Mouse (Mus musculus) Patski (cell line): Measurements from ENCODE around the gene Gng4. TPM values are rescaled to one million over a fixed set of nuclear protein-coding genes. Genes with fewer than 3 reads are reported as not detected.
A peak's percentile ranks its signal among the peaks of the same experiment; 100 is the strongest.

ENCODE experiments used
- ATAC-seq: fragments of 100-300 bp; one replicate; pipeline ENCODE4 v1.8.0; 2021
- CTCF ChIA-PET: fragments of 350-600 bp; sonication (Branson Sonifier 250); formaldehyde crosslinking; loops from one replicate; lab custom pipeline; 2022; ENCODE audit warnings: inconsistent platforms; lab: Charles Lee
- POLR2A ChIA-PET: fragments of 350-600 bp; sonication (Branson Sonifier 250); formaldehyde crosslinking; loops from one replicate; lab custom pipeline; 2022; ENCODE audit warnings: antibody characterized with exemption, inconsistent platforms; lab: Charles Lee
- DNase-seq: peaks from one replicate; pipeline ENCODE4 v3.0.0-alpha.2; 2011; ENCODE audit warnings: low read depth, low spot score
- H3K27me3 ChIP-seq: fragments of 371-371 bp; one replicate; pipeline ENCODE4 v1.5.1; 2021
- CTCF ChIP-seq: fragments of 100-300 bp; IDR thresholded peaks from one replicate; pipeline ENCODE4 v1.5.1; 2021
- in situ Hi-C: fragments of 300-500 bp; cut with MboI; formaldehyde crosslinking; loops from 3 replicates; pipeline ENCODE4 v1.11.1; 2018; ENCODE audit warnings: low pct_unique_long_range_greater_than_20kb, mixed read lengths
- polyA plus RNA-seq: library from polyadenylated mRNA; unstranded; gene quantifications from one replicate; pipeline ENCODE4 v1.2.3, GENCODE M21; 2021

Gng4 gene
- polyA plus RNA-seq, 1 experiment from 2014 or later: not detected

- in situ Hi-C loops: no loop called here
- ChIA-PET CTCF (no interaction called here), POLR2A (no interaction called here)
- ATAC-seq: no peak
- DNase-seq: no peak
- H3K27me3 ChIP-seq: no peaks in the 10 kb centered on the region
- no peak for TF ChIP-seq CTCF
Measured at GRCm38 (mm10) chr13:13810885-13811284, 27.0 kb downstream of the Gng4 start.

GRCm38 (mm10) chr13:13818696-13819095 lies 34.8 kb downstream of the Gng4 start:
- H3K27me3 ChIP-seq: no peaks in the 10 kb centered on the region
- POLR2A ChIA-PET: no interaction called here
- CTCF ChIA-PET: no interaction called here
- DNase-seq (no peak), ATAC-seq (no peak)
- TF ChIP-seq CTCF: no peak
- in situ Hi-C loops: no loop called here

GRCm38 (mm10) chr13:13820234-13821123 lies 36.6 kb downstream of the Gng4 start:
- no peaks in the 10 kb centered on the region for H3K27me3 ChIP-seq
- no peak for ATAC-seq
- POLR2A ChIA-PET: no interaction called here
- in situ Hi-C loops: no loop called here
- CTCF ChIA-PET: no interaction called here
- DNase-seq: no peak
- no peak for TF ChIP-seq CTCF

GRCm38 (mm10) chr13:13824946-13825345 lies 41.1 kb downstream of the Gng4 start:
- TF ChIP-seq CTCF: no peak
- POLR2A ChIA-PET: no interaction called here
- CTCF ChIA-PET: no interaction called here

GRCm38 (mm10) chr13:13826533-13826932 lies 42.7 kb downstream of the Gng4 start:
- DNase-seq: no peak
- no peaks in the 10 kb centered on the region for H3K27me3 ChIP-seq
- in situ Hi-C loops: no loop called here

More at GRCm38 (mm10) chr13:13824946-13825345, 41.1 kb downstream of the Gng4 start:
- no peak for ATAC-seq
- no peaks in the 10 kb centered on the region for H3K27me3 ChIP-seq
- DNase-seq: no peak
- in situ Hi-C loops: no loop called here

GRCm38 (mm10) chr13:13828125-13828524 lies 44.3 kb downstream of the Gng4 start:
- H3K27me3 ChIP-seq: no peaks in the 10 kb centered on the region
- no peak for DNase-seq
- no peak for TF ChIP-seq CTCF
- CTCF ChIA-PET: no interaction called here
- in situ Hi-C loops: no loop called here
- POLR2A ChIA-PET: interaction anchor here (0.6 kb wide), 1 partner anchor 7 kb away, joined by 3 read pairs; no protein-coding TSS in a partner anchor
- no peak for ATAC-seq

More at GRCm38 (mm10) chr13:13826533-13826932, 42.7 kb downstream of the Gng4 start:
- POLR2A ChIA-PET: no interaction called here
- ATAC-seq: no peak
- TF ChIP-seq CTCF: no peak
- CTCF ChIA-PET: no interaction called here

GRCm38 (mm10) chr13:13830469-13831074 lies 46.7 kb downstream of the Gng4 start:
- no peaks in the 10 kb centered on the region for H3K27me3 ChIP-seq
- no peak for DNase-seq
- CTCF ChIA-PET: no interaction called here
- in situ Hi-C loops: no loop called here
- TF ChIP-seq CTCF: no peak
- POLR2A ChIA-PET: interaction anchor here (1.3 kb wide), 1 partner anchor 38 kb away, joined by 3 read pairs; no protein-coding TSS in a partner anchor
- no peak for ATAC-seq

- ATAC-seq: no peak
- TF ChIP-seq CTCF: peak; percentile 57
- no peaks in the 10 kb centered on the region for H3K27me3 ChIP-seq
- in situ Hi-C loops: no loop called here
- ChIA-PET CTCF (no interaction called here), POLR2A (interaction anchor here (0.7 kb wide), 1 partner anchor 8 kb away, joined by 3 read pairs; no protein-coding TSS in a partner anchor)
- no peak for DNase-seq
Measured at GRCm38 (mm10) chr13:13835180-13835579, 51.3 kb downstream of the Gng4 start.

GRCm38 (mm10) chr13:13845021-13845420 lies 61.2 kb downstream of the Gng4 start:
- in situ Hi-C loops: no loop called here
- no peak for ATAC-seq
- no peak for TF ChIP-seq CTCF
- no peak for DNase-seq
- ChIA-PET POLR2A (no interaction called here), CTCF (no interaction called here)
- peaks cover 5% of the 10 kb centered on the region for H3K27me3 ChIP-seq

GRCm38 (mm10) chr13:13847075-13847599 lies 63.3 kb downstream of the Gng4 start:
- no peak for TF ChIP-seq CTCF
- ChIA-PET CTCF (no interaction called here), POLR2A (no interaction called here)
- in situ Hi-C loops: no loop called here
- DNase-seq (no peak), ATAC-seq (no peak)
- peaks cover 5% of the 10 kb centered on the region for H3K27me3 ChIP-seq
